Mouse (Mus musculus) stomach, postnatal 0 days (tissue): ENCODE results near the gene 1700016D06Rik. TPM values are rescaled to one million over a fixed set of nuclear protein-coding genes. Genes with fewer than 3 reads are reported as not detected.

Experiments used
- ATAC-seq: fragments of 200-750 bp; cut with Nextera tagmentation; 2 replicates; pipeline ENCODE4 v1.8.0; 2017; ENCODE audit not compliant: low FRiP score, low TSS enrichment
- DNase-seq: peaks from one replicate; pipeline ENCODE4 v3.0.0-alpha.2; 2016; ENCODE audit warnings: low spot score
- H3K27ac ChIP-seq: fragments of 300-500 bp; sonication (generic); replicated peaks from 2 replicates; pipeline ENCODE4 v1.5.1; 2014; ENCODE audit warnings: mild to moderate bottlenecking, control low read depth
- H3K27me3 ChIP-seq: fragments of 300-500 bp; sonication (generic); 2 replicates; pipeline ENCODE4 v1.6.1; 2014; ENCODE audit warnings: low read length; ENCODE audit not compliant: control insufficient read depth, insufficient read depth
- H3K36me3 ChIP-seq: fragments of 300-500 bp; sonication (generic); 2 replicates; pipeline ENCODE4 v1.6.1; 2014; ENCODE audit warnings: low read length, mixed read lengths; ENCODE audit not compliant: control insufficient read depth, insufficient read depth
- H3K4me1 ChIP-seq: fragments of 300-500 bp; sonication (generic); replicated peaks from 2 replicates; pipeline ENCODE4 v1.6.1; 2014; ENCODE audit warnings: antibody characterized with exemption; ENCODE audit not compliant: control insufficient read depth, insufficient read depth
- H3K4me2 ChIP-seq: fragments of 300-500 bp; sonication (generic); replicated peaks from 2 replicates; pipeline ENCODE4 v1.6.1; 2014; ENCODE audit warnings: low read depth, mild to moderate bottlenecking, control low read depth, moderate library complexity
- H3K4me3 ChIP-seq: fragments of 300-500 bp; sonication (generic); 2 replicates; pipeline ENCODE4 v1.5.1; 2014; ENCODE audit warnings: low read depth, low read length, control low read depth
- H3K9ac ChIP-seq: fragments of 300-500 bp; sonication (generic); 2 replicates; pipeline ENCODE4 v1.6.1; 2014; ENCODE audit warnings: mild to moderate bottlenecking, low read length, control low read depth, mixed read lengths
- H3K9me3 ChIP-seq: fragments of 300-500 bp; sonication (generic); 2 replicates; pipeline ENCODE4 v1.6.1; 2016; ENCODE audit warnings: low read length; ENCODE audit not compliant: control insufficient read depth
- CTCF ChIP-seq: IDR thresholded peaks from 2 replicates; pipeline ENCODE4 v1.5.1; 2016; ENCODE audit warnings: antibody characterized with exemption, low read depth, mild to moderate bottlenecking, moderate library complexity
- EP300 ChIP-seq: optimal IDR thresholded peaks from 2 replicates; pipeline ENCODE3; 2016; ENCODE audit warnings: antibody characterized with exemption
- WGBS: fragments of 180-500 bp; shearing (Covaris S2); extraction: QIAGEN DNeasy Blood & Tissue Kit; methylation state at CpG from one replicate; pipeline ENCODE4 v1.1.7; 2014; 5-methylcytosine and 5-hydroxymethylcytosine counted together
- polyA plus RNA-seq: library from polyadenylated mRNA; unstranded; fragments of >200 nt; fragmentation: Nextera tagmentation; extraction: Ambion mirVana; gene quantifications from 2 replicates; pipeline ENCODE4 v1.2.1, GENCODE M21; 2015

Gene 1700016D06Rik
- polyA plus RNA-seq, 1 experiment from 2014 or later = not detected

- Histone ChIP-seq H3K9me3 (no peaks in the 10 kb centered on the region), H3K27me3 (no peaks in the 10 kb centered on the region), H3K9ac (0 out of 2 replicates have a peak overlapping the region, but pooled peaks have one; percentile 9), H3K4me2 (no peak overlapping the region), H3K4me3 (no peak overlapping the region), H3K27ac (no peak overlapping the region), H3K4me1 (no peaks in the 10 kb centered on the region), H3K36me3 (no peaks in the 10 kb centered on the region)
- WGBS = 31% methylated on average over 26 of the region's 26 CpGs
- ATAC-seq (peak; percentile 73; the same call in 1 of the 2 replicates), DNase-seq (peak; percentile 82)
- TF ChIP-seq CTCF (peak; percentile 93), EP300 (no peak)
Observed at GRCm38 (mm10) chr8:11700060-11701032, 517 bp downstream of the 1700016D06Rik start.

DNA sequence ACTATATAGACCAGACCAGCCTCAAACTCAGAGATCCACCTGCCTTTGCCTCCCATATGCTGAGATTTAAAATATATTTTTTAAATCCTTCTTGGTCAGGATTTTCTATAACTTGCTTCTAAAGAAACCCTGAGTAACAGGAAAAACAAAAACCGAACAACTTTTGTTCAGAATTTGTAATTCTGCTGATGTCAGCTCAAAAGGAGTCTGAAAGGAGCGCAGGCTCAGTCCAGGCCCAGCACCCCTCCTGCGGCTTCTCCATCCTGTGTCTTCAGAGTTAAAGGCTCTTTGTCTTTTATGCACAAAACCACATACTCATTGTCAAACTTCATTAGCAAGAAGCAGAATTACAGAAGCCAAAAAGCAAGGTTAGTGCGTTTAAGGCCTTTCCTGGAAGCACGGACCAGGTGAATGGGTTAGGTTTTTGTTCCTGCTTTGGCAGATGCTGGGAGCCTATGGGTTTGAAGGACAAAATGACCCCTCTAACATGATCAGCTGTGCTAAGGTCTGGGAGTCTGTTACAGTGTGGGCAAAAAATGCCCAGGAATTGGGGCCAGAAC lies 1.3 kb downstream of the 1700016D06Rik start:
- no peak for TF ChIP-seq CTCF
- no peaks in the 10 kb centered on the region for H3K4me1 ChIP-seq
- H3K27ac ChIP-seq = no peak overlapping the region
- no peaks in the 10 kb centered on the region for H3K36me3 ChIP-seq
- H3K27me3 ChIP-seq = no peaks in the 10 kb centered on the region
- H3K4me2 ChIP-seq = no peak overlapping the region
- 92% methylated on average over 5 of the region's 5 CpGs for whole genome bisulfite sequencing
- ATAC-seq = no peak
- H3K4me3 ChIP-seq = no peak overlapping the region
- DNase-seq = no peak
- H3K9me3 ChIP-seq = no peaks in the 10 kb centered on the region
- no peak overlapping the region for H3K9ac ChIP-seq

GRCm38 (mm10) chr8:11697467-11697866 lies 3.4 kb downstream of the 1700016D06Rik start:
- Histone ChIP-seq H3K4me1 (no peaks in the 10 kb centered on the region), H3K9ac (no peak overlapping the region), H3K4me3 (no peak overlapping the region), H3K27me3 (no peaks in the 10 kb centered on the region), H3K4me2 (no peak overlapping the region), H3K27ac (no peak overlapping the region), H3K36me3 (no peaks in the 10 kb centered on the region), H3K9me3 (no peaks in the 10 kb centered on the region)
- DNase-seq = no peak
- no peak for TF ChIP-seq CTCF
- ATAC-seq = no peak
- 86% methylated on average over 7 of the region's 7 CpGs for WGBS

GRCm38 (mm10) chr8:11696176-11696575 lies 4.7 kb downstream of the 1700016D06Rik start:
- no peaks in the 10 kb centered on the region for H3K27me3 ChIP-seq
- ATAC-seq (no peak), DNase-seq (no peak)
- no peak overlapping the region for H3K4me3 ChIP-seq
- WGBS = 83% methylated on average over 3 of the region's 3 CpGs
- no peak overlapping the region for H3K4me2 ChIP-seq
- H3K36me3 ChIP-seq = no peaks in the 10 kb centered on the region
- H3K27ac ChIP-seq = no peak overlapping the region
- no peak overlapping the region for H3K9ac ChIP-seq
- no peaks in the 10 kb centered on the region for H3K9me3 ChIP-seq
- no peaks in the 10 kb centered on the region for H3K4me1 ChIP-seq
- no peak for TF ChIP-seq CTCF

GRCm38 (mm10) chr8:11693972-11694371 lies 6.9 kb downstream of the 1700016D06Rik start:
- no peaks in the 10 kb centered on the region for H3K36me3 ChIP-seq
- no peak for DNase-seq
- H3K9ac ChIP-seq = no peak overlapping the region
- H3K4me3 ChIP-seq = no peak overlapping the region
- no peaks in the 10 kb centered on the region for H3K27me3 ChIP-seq
- no peaks in the 10 kb centered on the region for H3K9me3 ChIP-seq
- WGBS = 59% methylated on average over 5 of the region's 5 CpGs
- no peaks in the 10 kb centered on the region for H3K4me1 ChIP-seq
- no peak for ATAC-seq
- no peak overlapping the region for H3K27ac ChIP-seq
- H3K4me2 ChIP-seq = no peak overlapping the region
- TF ChIP-seq CTCF (no peak), EP300 (no peak)

GRCm38 (mm10) chr8:11692455-11692854 lies 8.4 kb downstream of the 1700016D06Rik start:
- 41% methylated on average over 1 of the region's 1 CpGs for WGBS
- no peak for ATAC-seq
- no peak for DNase-seq
- TF ChIP-seq EP300 (no peak), CTCF (no peak)
- Histone ChIP-seq H3K36me3 (no peaks in the 10 kb centered on the region), H3K27ac (no peak overlapping the region), H3K4me1 (no peaks in the 10 kb centered on the region), H3K27me3 (no peaks in the 10 kb centered on the region), H3K9ac (no peak overlapping the region), H3K4me2 (no peak overlapping the region), H3K4me3 (no peak overlapping the region), H3K9me3 (no peaks in the 10 kb centered on the region)
